In the genomic region with DNA sequence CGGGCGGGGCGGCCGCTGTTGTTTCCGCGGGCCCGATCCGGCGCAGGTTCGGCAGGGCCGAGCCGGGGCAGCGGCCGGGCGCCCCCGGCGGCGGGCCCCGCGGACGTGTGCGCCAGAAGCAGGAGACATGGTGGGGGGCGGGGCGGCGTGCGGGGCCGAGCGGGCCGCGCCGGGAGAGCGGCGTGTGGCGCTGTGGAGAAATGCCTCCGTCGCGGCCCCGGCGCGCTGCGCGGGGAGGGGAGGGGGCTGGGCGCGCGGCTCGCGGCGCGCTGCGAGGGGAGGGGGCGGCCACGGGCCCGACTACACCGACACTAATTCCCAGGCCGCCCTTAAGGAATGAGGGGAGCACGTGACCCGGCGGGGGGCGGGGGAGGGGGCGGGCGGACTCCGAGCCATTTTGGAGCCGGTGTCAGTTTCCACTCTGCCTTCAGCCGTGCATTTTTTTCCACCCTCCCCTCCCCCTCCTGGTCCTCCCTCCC, we compare ENCODE assay signal across 8 mouse cellular contexts. TPM values are rescaled to one million over a fixed set of nuclear protein-coding genes. Genes with fewer than 3 reads are reported as not detected.
DNase-seq lines count a peak whose midpoint lies in the region; ATAC-seq lines count a peak whose summit lies in the region.

No protein-coding gene starts in this region.

- peak overlapping the region; percentile 99 for H3K27ac ChIP-seq in hindbrain, embryonic 14.5 days

- peak; percentile 87 for ATAC-seq in hindbrain, embryonic 14.5 days (ENCODE audit: low FRiP score)
- peak; percentile 37 for ATAC-seq in megakaryocyte progenitor cell, adult 5-6 weeks (replicated peaks; ENCODE audit: poor library complexity)

- peak overlapping the region; percentile 97 for H3K9ac ChIP-seq in hindbrain, embryonic 14.5 days

- peak overlapping the region; percentile 88 for H3K4me3 ChIP-seq in hindbrain, embryonic 14.5 days (replicated peaks; ENCODE audit: low read length)

- peaks cover 34% of the 10 kb centered on the region for H3K4me1 ChIP-seq in hindbrain, embryonic 14.5 days (replicated peaks; ENCODE audit: control insufficient read depth, insufficient read depth, low read length)

- H3K4me2 ChIP-seq in hindbrain, embryonic 14.5 days (replicated peaks) = peak overlapping the region; percentile 90

- no peaks in the 10 kb centered on the region for H3K36me3 ChIP-seq in hindbrain, embryonic 14.5 days (replicated peaks; ENCODE audit: control insufficient read depth, insufficient read depth)

- WGBS in hindbrain, embryonic 14.5 days = under 1% methylated on average over 28 of the region's 64 CpGs

- intact Hi-C loops in left cerebral cortex, postnatal 10 days (cut with DNase I) = loop anchor here (5.0 to 10.0 kb wide), 5 partner anchors 89 to 644 kb away; partner anchors contain the start of genes 4930426L09Rik, Mllt10 and Pip4k2a

- H3K9me3 ChIP-seq in hindbrain, embryonic 14.5 days (ENCODE audit: control insufficient read depth, low read length) = no peaks in the 10 kb centered on the region

- peaks cover 44% of the 10 kb centered on the region for H3K27me3 ChIP-seq in hindbrain, embryonic 14.5 days (ENCODE audit: control insufficient read depth, insufficient read depth, low read length)

- DNase-seq in MN1 (ENCODE audit: low spot score) = peak; percentile 85
- peak; percentile 81 for DNase-seq in cerebellum, adult 11-12 months
- DNase-seq in forelimb bud, embryonic 11.5 days (ENCODE audit: low read depth, low spot score) = peak; percentile 87
- DNase-seq in hindbrain, embryonic 14.5 days (ENCODE audit: low spot score) = peak; percentile 87
- DNase-seq in left cerebral cortex, postnatal 10 days (ENCODE audit: extremely low spot score in 1 of 2, low spot score in 2 of 2) = peak; percentile 75 to 89
- peak; percentile 56 to 63 for DNase-seq in right cerebral cortex, postnatal 36 days (ENCODE audit: low spot score in 2 of 2)
- peak; percentile 96 for DNase-seq in yolk sac, embryonic 10.5 days (ENCODE audit: low spot score)

RNA-seq across cellular contexts. Expression of gene Bmi1, which starts 0.3 kb away (rescaled TPM):
- polyA plus RNA-seq in hindbrain, embryonic 14.5 days (2014; fragmentation: Nextera tagmentation; extraction: Ambion mirVana) = 31.3 and 34.3 TPM in 2 replicates
- total RNA-seq in left cerebral cortex, postnatal 10 days (2021) = 10 to 100 TPM; 33.6 to 38.5 TPM
- total RNA-seq in megakaryocyte progenitor cell, adult 5-6 weeks (2015) = 53.2 and 56.6 TPM in 2 replicates
- 37.4 and 41.2 TPM in 2 replicates for total RNA-seq in megakaryocyte progenitor cell, adult 5-6 weeks (2017)

RNA-seq across cellular contexts. Expression of gene Commd3, which starts 4.3 kb away (rescaled TPM):
- 187 and 198 TPM in 2 replicates for polyA plus RNA-seq in hindbrain, embryonic 14.5 days (2014; fragmentation: Nextera tagmentation; extraction: Ambion mirVana)
- 100 to 1,000 TPM; 116 to 117 TPM for total RNA-seq in left cerebral cortex, postnatal 10 days (2021)
- total RNA-seq in megakaryocyte progenitor cell, adult 5-6 weeks (2015) = 139 and 147 TPM in 2 replicates
- total RNA-seq in megakaryocyte progenitor cell, adult 5-6 weeks (2017) = 169 and 175 TPM in 2 replicates

RNA-seq across cellular contexts. Expression of gene Spag6, which starts 17.3 kb away (rescaled TPM):
- 0.11 TPM in 1 of 2 replicates, not detected in the other for polyA plus RNA-seq in hindbrain, embryonic 14.5 days (2014; fragmentation: Nextera tagmentation; extraction: Ambion mirVana)
- total RNA-seq in left cerebral cortex, postnatal 10 days (2021) = 1 to 10 TPM; 1.1 to 1.3 TPM
- total RNA-seq in megakaryocyte progenitor cell, adult 5-6 weeks (2015) = not detected in 2 replicates
- total RNA-seq in megakaryocyte progenitor cell, adult 5-6 weeks (2017) = not detected in 2 replicates

Comparison
In these comparisons a context has a peak if more than half of its experiments do, and no peak if none do; other contexts are left out.
1. Peak in every context shown above with its lines: DNase-seq, ATAC-seq, H3K4me3 ChIP-seq and H3K27ac ChIP-seq.